Mouse (Mus musculus): ENCODE measurements around the gene Spock1.

The Spock1 gene

DNA sequence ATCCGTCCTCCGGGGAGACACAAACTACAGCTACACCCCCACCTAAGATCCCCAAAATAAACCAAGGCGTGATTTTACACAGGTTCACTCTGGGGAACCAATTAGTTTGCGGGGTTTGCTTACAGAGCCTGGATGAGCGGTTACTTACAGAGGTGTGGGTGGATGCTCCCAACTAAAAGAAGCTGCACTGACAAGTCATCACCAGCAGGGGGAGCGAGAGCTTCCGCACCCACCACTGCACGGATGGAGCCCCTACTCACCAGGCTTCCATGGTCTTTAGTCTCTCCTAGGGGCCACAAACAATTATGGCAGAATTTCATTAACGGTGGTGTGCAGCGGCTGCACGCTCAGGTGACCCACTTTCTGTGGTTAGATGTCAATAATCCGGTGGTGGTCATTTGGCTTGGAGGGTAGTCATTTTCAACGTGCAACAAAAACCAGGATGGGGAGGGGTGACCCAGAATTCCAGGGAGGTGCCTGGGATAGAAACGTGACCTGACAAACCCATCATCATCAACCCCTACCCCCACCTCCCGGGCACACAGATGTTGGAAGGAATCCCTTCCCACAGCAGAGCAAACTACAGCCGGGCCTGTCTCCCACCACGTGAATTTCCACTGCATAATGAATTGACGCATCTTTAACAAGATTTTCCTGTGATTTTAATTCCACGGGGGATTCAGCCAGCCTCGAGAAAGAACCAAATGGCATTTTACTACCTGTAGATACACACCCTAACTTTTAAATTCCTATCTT, 186.4 kb downstream of the Spock1 start:
- DNase-seq, result peak; percentile 67

GRCm38 (mm10) chr13:57718087-57718486, 190.0 kb downstream of the Spock1 start:
- DNase-seq, result no peak

GRCm38 (mm10) chr13:57712910-57713309, 195.2 kb downstream of the Spock1 start:
- no peak for DNase-seq

- no peak for DNase-seq
Observed at GRCm38 (mm10) chr13:57708425-57708824, 199.7 kb downstream of the Spock1 start.

DNA sequence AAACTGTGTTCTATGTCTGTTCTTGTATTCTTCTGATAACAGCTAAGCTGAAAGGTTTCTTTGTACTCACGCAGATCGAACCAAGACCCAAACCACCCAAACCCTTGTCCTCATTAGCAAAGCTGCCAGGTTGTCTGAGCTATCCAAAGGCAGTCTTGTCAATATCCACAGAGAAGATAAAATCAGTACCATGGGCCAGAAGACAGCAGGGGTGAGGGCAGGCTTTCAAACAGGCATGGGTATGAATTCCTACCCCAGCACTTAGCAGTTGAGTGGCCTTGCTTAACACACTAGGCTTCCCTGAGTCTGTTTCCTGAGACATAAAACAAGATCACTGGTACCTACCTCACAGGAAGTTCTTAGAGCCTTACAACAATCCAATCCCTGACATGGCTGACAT, 205.2 kb downstream of the Spock1 start:
- DNase-seq, result no peak

DNA sequence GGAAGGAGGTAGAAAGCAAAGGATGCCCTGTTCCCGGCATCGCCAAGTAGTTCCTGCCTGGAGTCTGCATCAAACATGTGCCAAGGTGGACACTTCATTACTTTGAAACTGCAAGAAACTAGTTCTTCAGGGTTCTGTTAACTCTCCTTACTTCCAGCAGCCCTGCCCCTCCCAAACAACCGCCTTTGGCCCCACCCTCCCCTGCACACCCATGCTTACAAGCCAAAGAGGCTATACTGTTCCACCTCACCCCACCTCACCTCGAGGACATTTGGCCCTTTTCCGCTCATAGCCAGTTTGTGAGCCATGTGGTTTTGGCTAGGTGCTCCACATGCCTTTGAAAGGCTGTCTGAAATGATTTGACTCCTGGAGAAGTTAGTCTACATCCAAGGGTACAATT, 211.4 kb downstream of the Spock1 start:
- DNase-seq, result no peak

GRCm38 (mm10) chr13:57688926-57689325, 219.2 kb downstream of the Spock1 start:
- DNase-seq, result no peak

GRCm38 (mm10) chr13:57686437-57686836, 221.7 kb downstream of the Spock1 start:
- no peak for DNase-seq

- DNase-seq, result no peak
Observed at GRCm38 (mm10) chr13:57685201-57685600, 222.9 kb downstream of the Spock1 start.

GRCm38 (mm10) chr13:57679591-57679990, 228.5 kb downstream of the Spock1 start:
- no peak for DNase-seq

DNA sequence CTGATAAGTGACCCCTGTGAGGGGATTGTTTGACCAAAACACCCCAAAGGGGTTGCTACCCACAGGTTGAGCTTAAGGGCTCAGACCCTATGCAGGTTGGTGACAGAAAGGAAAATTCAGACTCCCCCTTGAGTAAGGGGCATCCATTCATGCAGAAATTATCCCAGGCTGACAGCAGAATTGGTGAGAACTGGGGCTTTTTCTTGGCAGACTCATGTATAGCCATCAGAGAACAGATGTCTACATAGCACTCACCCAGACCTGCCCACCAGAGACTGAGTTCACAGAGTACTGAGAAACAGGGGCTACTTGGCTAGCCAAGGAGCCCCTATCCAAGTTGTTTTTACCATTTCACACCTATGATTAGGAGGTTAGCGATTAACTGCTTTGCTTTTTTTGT, 231.3 kb downstream of the Spock1 start:
- no peak for DNase-seq

- no peak for DNase-seq
Observed at GRCm38 (mm10) chr13:57673399-57673798, 234.7 kb downstream of the Spock1 start.

- no peak for DNase-seq
Observed at GRCm38 (mm10) chr13:57672762-57673161, 235.4 kb downstream of the Spock1 start.

DNA sequence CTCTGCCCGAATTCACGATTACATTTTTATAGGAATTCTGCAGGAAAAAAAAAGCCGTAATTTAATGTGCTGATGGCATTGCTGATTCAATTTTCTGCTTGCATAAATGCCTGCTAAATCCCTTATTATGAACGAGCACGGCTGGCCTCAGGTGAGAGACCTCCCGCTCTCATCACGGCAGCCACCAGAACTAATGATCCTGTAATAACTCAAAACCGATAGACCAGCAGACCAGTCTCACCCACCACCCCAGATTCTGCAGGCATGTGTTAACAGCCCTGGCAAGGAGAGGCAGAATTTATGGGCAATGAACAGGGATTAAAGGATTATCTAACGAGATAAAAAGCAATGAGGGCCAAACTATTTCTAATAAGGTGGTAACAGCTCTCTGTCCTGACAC, 236.2 kb downstream of the Spock1 start:
- DNase-seq, result no peak

GRCm38 (mm10) chr13:57671322-57671721, 236.8 kb downstream of the Spock1 start:
- no peak for DNase-seq

DNA sequence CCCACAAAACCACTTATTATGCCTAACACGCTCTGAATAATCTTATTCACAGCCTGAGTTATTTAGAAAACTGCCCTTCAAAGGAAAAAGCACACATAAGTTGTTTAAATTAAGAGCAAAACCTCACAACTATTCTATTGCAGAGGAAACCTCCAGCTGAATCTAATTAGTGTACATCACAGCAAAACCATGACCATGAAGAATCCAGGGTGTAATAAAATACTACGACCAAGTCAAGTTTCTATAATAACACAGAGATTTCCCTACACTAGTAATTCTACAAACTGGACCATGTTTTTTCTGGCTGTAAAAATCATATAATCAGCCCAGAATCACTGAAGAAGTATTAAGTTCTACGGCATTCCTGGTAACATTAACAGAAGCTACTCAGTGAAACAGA, 240.5 kb downstream of the Spock1 start:
- no peak for DNase-seq

- DNase-seq, result no peak
Observed at GRCm38 (mm10) chr13:57666173-57666842, 241.8 kb downstream of the Spock1 start.

DNA sequence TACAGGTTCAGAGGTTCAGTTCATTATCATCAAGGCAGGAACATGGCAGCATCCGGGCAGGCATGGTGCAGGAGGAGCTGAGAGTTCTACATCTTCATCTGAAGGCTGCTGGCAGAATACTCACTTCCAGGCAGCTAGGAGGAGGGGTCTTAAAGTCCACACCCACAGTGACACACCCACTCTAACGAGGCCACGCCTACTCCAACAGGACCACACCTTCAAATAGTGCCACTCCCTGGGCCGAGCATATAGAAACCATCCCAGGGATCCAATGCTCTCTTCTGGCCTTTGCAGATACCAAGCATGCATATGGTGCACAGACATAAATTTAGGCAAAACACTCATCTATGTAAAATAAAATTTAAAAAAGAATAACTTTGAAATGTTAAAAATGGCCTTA, 245.6 kb downstream of the Spock1 start:
- DNase-seq, result no peak

- no peak for DNase-seq
Observed at GRCm38 (mm10) chr13:57660523-57660922, 247.6 kb downstream of the Spock1 start.

DNA sequence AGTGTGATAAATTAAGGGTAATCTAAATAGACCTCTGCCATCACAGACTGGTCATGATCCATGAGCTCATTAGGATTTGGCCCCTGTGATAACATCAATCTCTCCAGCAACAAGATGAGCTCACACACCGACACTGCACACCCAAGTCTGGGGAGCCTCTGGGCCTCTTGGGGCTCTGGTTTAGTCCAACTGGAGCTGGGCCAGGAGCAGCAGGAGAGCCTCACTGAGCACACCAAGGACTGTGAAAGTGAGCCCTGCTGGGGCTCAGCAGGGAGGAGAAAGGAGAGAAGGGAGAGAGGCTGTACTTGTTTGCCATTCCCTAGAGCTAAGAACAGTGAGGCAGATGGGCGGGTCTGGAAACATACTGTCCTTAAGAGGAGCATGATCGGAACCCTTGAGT, 248.3 kb downstream of the Spock1 start:
- DNase-seq, result no peak

DNA sequence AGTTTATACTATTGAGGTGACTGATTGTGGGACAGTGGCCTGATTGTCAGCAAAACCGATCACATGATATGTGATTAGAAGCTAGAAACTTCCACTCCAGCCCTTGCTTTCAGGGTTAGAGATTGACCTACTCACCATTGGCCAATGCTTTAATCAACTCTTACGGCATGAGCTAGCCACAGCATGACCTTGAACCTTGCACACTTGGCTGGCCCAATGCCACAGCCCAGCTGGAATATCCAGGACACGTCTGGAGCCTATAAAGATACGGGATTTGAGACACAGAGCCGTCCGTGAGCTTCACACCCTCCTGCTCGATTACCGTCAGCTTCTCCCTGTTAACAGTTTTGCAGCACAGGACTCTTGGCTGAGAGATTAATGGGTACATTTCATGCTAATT, 251.5 kb downstream of the Spock1 start:
- no peak for DNase-seq

- DNase-seq, result no peak
Observed at GRCm38 (mm10) chr13:57654362-57654761, 253.8 kb downstream of the Spock1 start.

DNA sequence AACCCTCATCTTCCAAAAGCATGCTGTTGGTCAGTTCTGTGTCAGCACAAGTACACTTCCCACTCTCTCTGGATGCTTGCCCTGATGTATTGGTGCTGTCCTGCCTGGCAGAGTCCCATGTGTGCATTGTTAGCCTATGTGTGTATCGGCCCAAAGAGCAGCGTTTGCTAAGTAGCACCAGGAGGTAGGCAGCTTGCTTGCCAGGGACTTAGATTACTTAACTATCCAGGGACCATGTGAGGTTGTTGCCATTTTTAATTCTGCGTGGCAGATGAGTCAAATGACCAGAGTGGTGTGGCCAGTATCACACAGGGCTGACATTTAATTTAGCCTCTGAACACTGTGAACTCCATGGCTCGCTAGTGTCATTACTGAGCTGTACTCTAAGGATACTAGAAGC, 256.9 kb downstream of the Spock1 start:
- DNase-seq, result peak; percentile 42

DNA sequence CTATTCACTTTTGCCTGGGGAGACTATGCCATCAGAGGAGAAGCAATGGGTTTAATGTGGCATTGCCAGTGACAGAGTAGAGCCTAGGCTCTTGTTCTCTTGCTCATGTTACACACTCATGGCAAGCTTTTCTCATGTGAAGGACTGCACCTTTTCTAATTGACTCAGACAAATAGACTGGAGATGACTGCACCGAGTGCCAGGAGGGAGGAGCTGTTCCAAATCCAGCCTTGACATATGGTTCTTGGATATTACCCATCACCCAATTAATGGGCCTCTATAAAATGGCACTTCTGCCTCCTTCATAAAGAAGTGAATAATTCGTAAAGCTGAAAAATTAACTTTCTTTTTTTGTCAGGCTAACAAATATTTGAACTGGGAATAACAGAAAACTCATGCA, 259.3 kb downstream of the Spock1 start:
- DNase-seq, result peak; percentile 44

GRCm38 (mm10) chr13:57647456-57647855, 260.7 kb downstream of the Spock1 start:
- no peak for DNase-seq

Measured in cerebellum, adult 11-12 months (tissue).